Mouse (Mus musculus) embryonic facial prominence, embryonic 14.5 days (tissue): ENCODE measurements around the gene Olfr1404. TPM values are rescaled to one million over a fixed set of nuclear protein-coding genes. Genes with fewer than 3 reads are reported as not detected.
"Not testable (repeated sequence)": the region's sequence is repeated elsewhere in the genome, so short reads cannot be mapped to it uniquely, and the experiment has no call there.

Experiments
- ATAC-seq: fragments of 200-750 bp; cut with Nextera tagmentation; 2 replicates; pipeline ENCODE4 v1.8.0; 2017; ENCODE audit warnings: low read depth, moderate number of reproducible peaks, moderate TSS enrichment
- DNase-seq: peaks from one replicate; pipeline ENCODE4 v3.0.0-alpha.2; 2015; ENCODE audit warnings: low spot score
- H3K27ac ChIP-seq: fragments of 300-500 bp; sonication (generic); replicated peaks from 2 replicates; pipeline ENCODE4 v1.5.1; 2014; ENCODE audit warnings: low read depth, mild to moderate bottlenecking, low read length, moderate library complexity
- H3K27me3 ChIP-seq: fragments of 300-500 bp; sonication (generic); replicated peaks from 2 replicates; pipeline ENCODE4 v1.6.1; 2014; ENCODE audit warnings: low read length; ENCODE audit not compliant: control insufficient read depth, insufficient read depth
- H3K36me3 ChIP-seq: fragments of 300-500 bp; sonication (generic); 2 replicates; pipeline ENCODE4 v1.6.1; 2014; ENCODE audit warnings: low read length, mixed read lengths; ENCODE audit not compliant: control insufficient read depth, insufficient read depth
- H3K4me1 ChIP-seq: fragments of 300-500 bp; sonication (generic); 2 replicates; pipeline ENCODE4 v1.6.1; 2014; ENCODE audit warnings: antibody characterized with exemption, low read length; ENCODE audit not compliant: control insufficient read depth, insufficient read depth
- H3K4me2 ChIP-seq: fragments of 300-500 bp; sonication (generic); 2 replicates; pipeline ENCODE4 v1.6.1; 2014; ENCODE audit warnings: low read depth, mild to moderate bottlenecking, low read length, moderate library complexity, mixed read lengths
- H3K4me3 ChIP-seq: fragments of 300-500 bp; sonication (generic); 2 replicates; pipeline ENCODE4 v1.5.1; 2014; ENCODE audit warnings: low read depth, mild to moderate bottlenecking, low read length
- H3K9ac ChIP-seq: fragments of 300-500 bp; sonication (generic); 2 replicates; pipeline ENCODE4 v1.6.1; 2014; ENCODE audit warnings: low read depth, mild to moderate bottlenecking, low read length, moderate library complexity, mixed read lengths
- H3K9me3 ChIP-seq: fragments of 300-500 bp; sonication (generic); 2 replicates; pipeline ENCODE4 v1.6.1; 2016; ENCODE audit warnings: low read length; ENCODE audit not compliant: control insufficient read depth
- WGBS: fragments of 180-500 bp; shearing (Covaris S2); extraction: QIAGEN DNeasy Blood & Tissue Kit; methylation state at CpG from one replicate; pipeline ENCODE4 v1.1.7; 2014; 5-methylcytosine and 5-hydroxymethylcytosine counted together
- polyA plus RNA-seq: library from polyadenylated mRNA; unstranded; fragments of >200 nt; fragmentation: Nextera tagmentation; extraction: Ambion mirVana; gene quantifications from 2 replicates; pipeline ENCODE4 v1.2.1, GENCODE M21; 2014

Gene Olfr1404
- 0.17 TPM in 2 replicates for polyA plus RNA-seq

- H3K9ac ChIP-seq, result no peak within 1 kb of the TSS
- 79% methylated on average over 5 of the region's 5 CpGs for WGBS
- no peak; the same call in 1 of the 2 replicates for ATAC-seq
Measured at GRCm38 (mm10) chr1:173212092-173212491, at the start of gene Olfr1404. Olfr1404 (plus strand) TSS chr1:173212392.

GRCm38 (mm10) chr1:173174154-173174842 lies 37.9 kb upstream of the Olfr1404 start:
- Histone ChIP-seq H3K9ac (no peak overlapping the region), H3K27me3 (no peaks in the 10 kb centered on the region), H3K4me1 (no peaks in the 10 kb centered on the region), H3K36me3 (no peaks in the 10 kb centered on the region), H3K4me3 (no peak overlapping the region), H3K27ac (no peak overlapping the region), H3K9me3 (no peaks in the 10 kb centered on the region), H3K4me2 (no peak overlapping the region)
- DNase-seq, result no peak
- no peak for ATAC-seq

More at GRCm38 (mm10) chr1:173212092-173212491, at the start of gene Olfr1404:
- H3K4me1 ChIP-seq, result no peaks in the 10 kb centered on the region
- no peak within 1 kb of the TSS for H3K4me3 ChIP-seq
- no peaks in the 10 kb centered on the region for H3K9me3 ChIP-seq
- DNase-seq, result peak; percentile 3
- H3K36me3 ChIP-seq, result no peaks in the 10 kb centered on the region
- no peak within 1 kb of the TSS for H3K4me2 ChIP-seq
- no peaks in the 10 kb centered on the region for H3K27me3 ChIP-seq
- H3K27ac ChIP-seq, result no peak within 1 kb of the TSS

- Histone ChIP-seq H3K4me1 (no peaks in the 10 kb centered on the region), H3K27me3 (no peaks in the 10 kb centered on the region), H3K4me3 (no peak within 1 kb of the TSS), H3K27ac (no peak within 1 kb of the TSS), H3K36me3 (no peaks in the 10 kb centered on the region), H3K9ac (no peak within 1 kb of the TSS), H3K4me2 (no peak within 1 kb of the TSS), H3K9me3 (no peaks in the 10 kb centered on the region)
- WGBS, result 53% methylated on average over 3 of the region's 3 CpGs
- DNase-seq (peak; percentile 2), ATAC-seq (no peak)
Measured at GRCm38 (mm10) chr1:173190540-173190939, 21.7 kb upstream of the Olfr1404 start, which contains the start of gene Olfr1406. Olfr1406 (minus strand) TSS chr1:173190640.

- Histone ChIP-seq H3K4me1 (no peaks in the 10 kb centered on the region), H3K27me3 (no peaks in the 10 kb centered on the region), H3K27ac (no peak overlapping the region), H3K4me3 (no peak overlapping the region), H3K36me3 (no peaks in the 10 kb centered on the region), H3K4me2 (no peak overlapping the region), H3K9ac (no peak overlapping the region), H3K9me3 (no peaks in the 10 kb centered on the region)
- no peak for DNase-seq
- WGBS, result 66% methylated on average over 3 of the region's 3 CpGs
- ATAC-seq, result no peak
Measured at GRCm38 (mm10) chr1:173192059-173192458, 20.1 kb upstream of the Olfr1404 start.

GRCm38 (mm10) chr1:173196359-173196758 lies 15.8 kb upstream of the Olfr1404 start:
- Histone ChIP-seq H3K27ac (no peak overlapping the region), H3K4me1 (no peaks in the 10 kb centered on the region), H3K9ac (no peak overlapping the region), H3K36me3 (no peaks in the 10 kb centered on the region), H3K4me3 (no peak overlapping the region), H3K27me3 (no peaks in the 10 kb centered on the region), H3K9me3 (no peaks in the 10 kb centered on the region), H3K4me2 (no peak overlapping the region)
- 75% methylated on average over 2 of the region's 2 CpGs for WGBS
- no peak for ATAC-seq
- DNase-seq, result no peak

- 66% methylated on average over 5 of the region's 5 CpGs for WGBS
Measured at GRCm38 (mm10) chr1:173197508-173197907, 14.7 kb upstream of the Olfr1404 start, which contains the start of gene Olfr218. Olfr218 (plus strand) TSS chr1:173197808.

GRCm38 (mm10) chr1:173216481-173216880 lies 4.3 kb downstream of the Olfr1404 start:
- H3K4me3 ChIP-seq, result no peak overlapping the region
- H3K4me2 ChIP-seq, result no peak overlapping the region
- H3K9ac ChIP-seq, result no peak overlapping the region
- DNase-seq (no peak), ATAC-seq (no peak)
- WGBS, result 90% methylated on average over 3 of the region's 3 CpGs
- no peaks in the 10 kb centered on the region for H3K36me3 ChIP-seq
- H3K27ac ChIP-seq, result no peak overlapping the region
- no peaks in the 10 kb centered on the region for H3K9me3 ChIP-seq
- H3K27me3 ChIP-seq, result no peaks in the 10 kb centered on the region
- H3K4me1 ChIP-seq, result no peaks in the 10 kb centered on the region

More at GRCm38 (mm10) chr1:173197508-173197907, 14.7 kb upstream of the Olfr1404 start, which contains the start of gene Olfr218:
- H3K27ac ChIP-seq, result no peak within 1 kb of the TSS
- no peak within 1 kb of the TSS for H3K4me2 ChIP-seq
- H3K36me3 ChIP-seq, result no peaks in the 10 kb centered on the region
- DNase-seq, result no peak
- H3K4me1 ChIP-seq, result no peaks in the 10 kb centered on the region
- H3K27me3 ChIP-seq, result no peaks in the 10 kb centered on the region
- H3K4me3 ChIP-seq, result no peak within 1 kb of the TSS
- no peaks in the 10 kb centered on the region for H3K9me3 ChIP-seq
- no peak within 1 kb of the TSS for H3K9ac ChIP-seq
- no peak for ATAC-seq

- Histone ChIP-seq H3K4me1 (no peaks in the 10 kb centered on the region), H3K9ac (no peak within 1 kb of the TSS), H3K36me3 (no peaks in the 10 kb centered on the region), H3K9me3 (no peaks in the 10 kb centered on the region), H3K4me2 (no peak within 1 kb of the TSS), H3K27me3 (no peaks in the 10 kb centered on the region), H3K4me3 (no peak within 1 kb of the TSS), H3K27ac (no peak within 1 kb of the TSS)
- DNase-seq (no peak), ATAC-seq (no peak)
- 78% methylated on average over 2 of the region's 2 CpGs for WGBS
Measured at GRCm38 (mm10) chr1:173227081-173227480, 14.9 kb downstream of the Olfr1404 start, which contains the start of gene Fcer1a. Fcer1a (minus strand) TSS chr1:173227214.

- DNase-seq, result not testable (repeated sequence)
Measured at GRCm38 (mm10) chr1:173237004-173237403, 24.8 kb downstream of the Olfr1404 start.

More at GRCm38 (mm10) chr1:173237004-173237403, 24.8 kb downstream of the Olfr1404 start:
- WGBS, result 91% methylated on average over 1 of the region's 1 CpGs
- not testable (repeated sequence) for ATAC-seq, H3K27me3 ChIP-seq, H3K4me3 ChIP-seq, H3K36me3 ChIP-seq, H3K4me2 ChIP-seq, H3K9ac ChIP-seq, H3K27ac ChIP-seq, H3K9me3 ChIP-seq, H3K4me1 ChIP-seq
